Mouse (Mus musculus): Measurements from ENCODE around the gene Dot1l. TPM values are rescaled to one million over a fixed set of nuclear protein-coding genes. Genes with fewer than 3 reads are reported as not detected.

Dot1l gene
- total and polyA plus RNA-seq, 3 experiments: 3.3 to 43.8 (median 13.3) TPM

- Histone ChIP-seq H3K27me3 (replicated peaks) (no peaks in the 10 kb centered on the region), H3K36me3 (replicated peaks in 1 of 2; ENCODE audit: control insufficient read depth in 1 of 2, insufficient read depth in 1 of 2, low read length in 1 of 2) (peaks cover 63 to 92% of the 10 kb centered on the region in 2 experiments), H3K9me3 (replicated peaks; ENCODE audit: low read length) (no peaks in the 10 kb centered on the region), H3K79me2 (replicated peaks; ENCODE audit: control insufficient read depth, extremely low read depth, insufficient read depth, poor library complexity, severe bottlenecking) (peaks cover 35% of the 10 kb centered on the region), H3K4me2 (ENCODE audit: insufficient read depth, low read depth, poor library complexity, severe bottlenecking) (no peak overlapping the region), H3K4me1 (ENCODE audit: control insufficient read depth in 1 of 2, insufficient read depth in 2 of 2) (peaks cover 3 to 16% of the 10 kb centered on the region in 2 experiments; a peak in 3 of 4 replicates), H3K27ac (ENCODE audit: insufficient read depth, low read depth) (no peak overlapping the region), H3K4me3 (replicated peaks in 1 of 3; ENCODE audit: low read depth in 2 of 3, low read length in 2 of 3, poor library complexity in 1 of 3) (no peak overlapping the region), H3K9ac (ENCODE audit: insufficient read depth, low read depth) (no peak overlapping the region)
- in situ Hi-C loops (cut with MboI; ENCODE audit: low pct_ligation_motif_present, low pct_unique_long_range_greater_than_20kb, low sequenced_read_pairs) (no loop called here), dilution Hi-C loops (cut with MboI; ENCODE audit: extremely low pct_ligation_motif_present, extremely low pct_unique_long_range_greater_than_20kb, low sequenced_read_pairs) (no loop called here)
- no peak for TF ChIP-seq ZMIZ1 (IDR thresholded peaks at IDR 0.05; ENCODE audit: low read depth, low read length)
- TF ChIP-seq ELF1 (IDR thresholded peaks at IDR 0.05; ENCODE audit: low read depth, low read length): no peak
- TF ChIP-seq BHLHE40 (IDR thresholded peaks at IDR 0.05; ENCODE audit: low read depth, low read length): no peak
- no peak for DNase-seq (ENCODE audit: extremely low read depth)
These were observed 11.3 kb downstream of the Dot1l start for GRCm38 (mm10) chr10:80766161-80766815.

DNA sequence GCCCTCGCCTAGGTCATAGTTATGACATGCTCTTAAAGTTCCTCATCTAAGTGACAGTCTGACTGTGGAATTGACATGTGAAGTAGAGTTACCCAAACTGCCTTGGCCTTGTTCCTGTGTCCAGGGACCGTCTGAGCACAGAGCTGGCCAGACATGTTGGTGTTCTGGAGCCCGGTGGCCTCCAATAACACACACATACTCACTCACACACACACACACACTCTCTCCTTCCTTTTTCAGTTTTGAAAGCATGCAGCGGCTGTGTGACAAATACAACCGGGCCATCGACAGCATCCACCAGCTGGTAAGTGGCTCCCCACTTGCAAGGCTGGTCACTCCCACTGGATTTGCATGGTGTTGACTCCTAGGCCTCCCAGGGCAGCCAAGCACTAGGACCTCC is 13.4 kb downstream of the Dot1l start:
- no peak for DNase-seq (ENCODE audit: extremely low read depth)
- Histone ChIP-seq H3K9me3 (replicated peaks; ENCODE audit: low read length) (no peaks in the 10 kb centered on the region), H3K4me3 (replicated peaks in 1 of 3; ENCODE audit: low read depth in 2 of 3, low read length in 2 of 3, poor library complexity in 1 of 3) (no peak overlapping the region), H3K4me2 (ENCODE audit: insufficient read depth, low read depth, poor library complexity, severe bottlenecking) (no peak overlapping the region), H3K4me1 (ENCODE audit: control insufficient read depth in 1 of 2, insufficient read depth in 2 of 2) (peaks cover 0 to 2% of the 10 kb centered on the region in 2 experiments; a peak in 1 of 4 replicates), H3K27me3 (replicated peaks) (no peaks in the 10 kb centered on the region), H3K9ac (ENCODE audit: insufficient read depth, low read depth) (no peak overlapping the region), H3K36me3 (replicated peaks in 1 of 2; ENCODE audit: control insufficient read depth in 1 of 2, insufficient read depth in 1 of 2, low read length in 1 of 2) (peaks cover 82 to 94% of the 10 kb centered on the region in 2 experiments), H3K27ac (ENCODE audit: insufficient read depth, low read depth) (no peak overlapping the region), H3K79me2 (replicated peaks; ENCODE audit: control insufficient read depth, extremely low read depth, insufficient read depth, poor library complexity, severe bottlenecking) (peaks cover 14% of the 10 kb centered on the region)
- dilution Hi-C loops (cut with MboI; ENCODE audit: extremely low pct_ligation_motif_present, extremely low pct_unique_long_range_greater_than_20kb, low sequenced_read_pairs) (no loop called here), in situ Hi-C loops (cut with MboI; ENCODE audit: low pct_ligation_motif_present, low pct_unique_long_range_greater_than_20kb, low sequenced_read_pairs) (no loop called here)
- TF ChIP-seq POLR2A (IDR thresholded peaks at IDR 0.05; ENCODE audit: low read depth, low read length): no peak
- no peak for TF ChIP-seq CTCF (conservative IDR thresholded peaks at IDR 0.05 in 1 of 2, IDR thresholded peaks at IDR 0.05 in 1 of 2; ENCODE audit: low read depth in 2 of 2, low read length in 2 of 2)
- TF ChIP-seq TCF12 (IDR thresholded peaks at IDR 0.05; ENCODE audit: low read depth, low read length): no peak
- TF ChIP-seq GABPA (IDR thresholded peaks at IDR 0.05; ENCODE audit: insufficient replicate concordance, low read depth, low read length): no peak
- no peak for TF ChIP-seq MXI1 (IDR thresholded peaks at IDR 0.05; ENCODE audit: low read depth, low read length)
- no peak for TF ChIP-seq PAX5 (IDR thresholded peaks at IDR 0.05; ENCODE audit: low read length)
- no peak for TF ChIP-seq UBTF (IDR thresholded peaks at IDR 0.05; ENCODE audit: low read depth, low read length)
- TF ChIP-seq HCFC1 (IDR thresholded peaks at IDR 0.05; ENCODE audit: low read depth, low read length): no peak
- TF ChIP-seq MAFK (IDR thresholded peaks at IDR 0.05; ENCODE audit: insufficient replicate concordance, low read length): no peak

DNA sequence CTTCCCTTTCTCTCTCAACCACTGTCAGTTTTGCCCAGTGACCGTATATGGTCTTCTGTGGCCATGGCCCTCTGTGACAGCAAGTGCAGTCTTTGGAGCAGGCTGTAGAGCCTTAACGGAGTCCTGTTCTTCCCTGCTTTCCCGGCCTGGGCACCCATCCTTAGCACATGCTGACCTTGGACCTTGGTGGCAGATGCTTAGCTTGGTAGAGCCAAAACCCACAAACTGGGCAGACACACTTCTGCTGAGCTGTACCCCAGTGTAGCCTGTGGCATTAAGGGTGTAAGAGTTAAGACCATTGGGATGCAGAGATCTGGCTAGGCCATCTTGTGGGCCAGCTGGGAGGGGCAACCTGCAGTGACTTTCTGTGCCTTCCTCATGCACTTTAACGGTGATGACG is 18.8 kb downstream of the Dot1l start:
- H3K79me2 ChIP-seq (replicated peaks; ENCODE audit: control insufficient read depth, extremely low read depth, insufficient read depth, poor library complexity, severe bottlenecking): no peaks in the 10 kb centered on the region
- dilution Hi-C loops (cut with MboI; ENCODE audit: extremely low pct_ligation_motif_present, extremely low pct_unique_long_range_greater_than_20kb, low sequenced_read_pairs): no loop called here
- H3K27me3 ChIP-seq (replicated peaks): no peaks in the 10 kb centered on the region
- TF ChIP-seq GABPA (IDR thresholded peaks at IDR 0.05; ENCODE audit: insufficient replicate concordance, low read depth, low read length): no peak
- H3K9me3 ChIP-seq (replicated peaks; ENCODE audit: low read length): no peaks in the 10 kb centered on the region
- H3K4me1 ChIP-seq (ENCODE audit: control insufficient read depth in 1 of 2, insufficient read depth in 2 of 2): peaks cover 4 to 10% of the 10 kb centered on the region in 2 experiments; a peak in 2 of 4 replicates
- in situ Hi-C loops (cut with MboI; ENCODE audit: low pct_ligation_motif_present, low pct_unique_long_range_greater_than_20kb, low sequenced_read_pairs): no loop called here
- no peak overlapping the region for H3K4me3 ChIP-seq (replicated peaks in 1 of 3; ENCODE audit: low read depth in 2 of 3, low read length in 2 of 3, poor library complexity in 1 of 3)
- no peak overlapping the region for H3K4me2 ChIP-seq (ENCODE audit: insufficient read depth, low read depth, poor library complexity, severe bottlenecking)
- H3K27ac ChIP-seq (ENCODE audit: insufficient read depth, low read depth): no peak overlapping the region
- peaks cover 94 to 98% of the 10 kb centered on the region in 2 experiments for H3K36me3 ChIP-seq (replicated peaks in 1 of 2; ENCODE audit: control insufficient read depth in 1 of 2, insufficient read depth in 1 of 2, low read length in 1 of 2)
- DNase-seq (ENCODE audit: extremely low read depth): no peak
- no peak overlapping the region for H3K9ac ChIP-seq (ENCODE audit: insufficient read depth, low read depth)
